Mouse (Mus musculus): ENCODE measurements around the gene 4930415O20Rik.

The 4930415O20Rik gene

DNA sequence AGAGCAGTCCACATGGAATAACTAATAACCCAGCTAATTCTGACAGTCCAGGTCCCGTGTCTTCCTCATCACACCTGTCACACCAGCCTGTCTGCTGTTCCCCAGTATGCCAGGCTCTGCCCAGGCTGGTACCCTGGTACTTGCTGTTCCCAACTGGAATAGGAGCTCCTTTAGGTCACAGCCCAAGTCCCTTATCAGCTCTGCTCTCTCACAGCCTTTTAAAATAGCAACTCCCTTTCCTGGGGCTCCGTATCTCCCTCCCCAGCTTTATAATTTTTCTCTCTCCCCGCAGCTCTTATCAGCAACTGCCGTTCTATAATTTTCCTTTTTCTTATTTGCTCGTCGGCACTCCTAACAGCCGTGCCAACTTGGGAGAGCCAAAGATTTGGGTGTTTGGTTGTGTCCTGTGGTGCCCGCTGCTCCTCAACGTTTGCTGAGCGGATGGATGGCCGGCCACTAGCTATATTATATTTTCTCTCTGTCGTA is 35.3 kb downstream of the 4930415O20Rik start:
- peak; percentile 84 for DNase-seq (ENCODE audit: low spot score)

DNA sequence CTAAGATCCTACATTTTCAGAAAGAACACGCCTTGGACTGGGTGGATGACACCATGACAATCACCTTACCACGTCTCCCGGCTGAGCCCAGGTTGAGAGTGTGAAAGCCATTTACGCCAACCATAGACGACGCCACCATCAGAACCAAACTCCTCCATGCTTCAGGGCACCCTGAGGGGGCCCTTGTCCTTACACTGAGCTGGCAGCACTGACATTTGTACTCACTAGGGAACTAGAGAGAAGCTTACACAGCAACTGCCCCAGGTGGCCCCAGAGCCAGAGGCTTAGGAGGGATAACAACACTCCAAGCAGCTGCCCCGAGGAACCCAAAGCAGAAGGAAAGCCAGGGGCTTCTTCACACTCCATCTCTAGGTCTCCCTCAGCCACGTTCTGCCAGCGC is 35.9 kb downstream of the 4930415O20Rik start:
- no peak for DNase-seq (ENCODE audit: low spot score)

DNA sequence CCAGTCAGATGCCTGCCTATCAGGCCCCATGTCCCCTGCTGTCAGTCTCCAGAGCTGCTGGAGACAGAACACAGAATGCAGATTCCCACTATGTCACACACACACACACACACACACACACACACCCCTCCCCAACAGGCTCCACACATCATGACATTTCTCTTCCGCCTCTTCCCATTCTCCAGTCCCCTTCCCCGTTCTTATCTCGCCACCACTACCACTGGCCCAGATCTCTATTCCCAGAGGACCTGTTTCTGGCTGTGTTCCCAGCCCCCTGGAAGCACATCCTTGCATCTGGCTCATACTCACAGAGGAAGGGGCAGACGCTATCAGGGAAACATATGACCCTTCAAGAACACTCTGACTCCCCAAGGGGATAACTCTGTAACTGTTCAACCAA is 36.8 kb downstream of the 4930415O20Rik start:
- no peak for DNase-seq (ENCODE audit: low spot score)

DNA sequence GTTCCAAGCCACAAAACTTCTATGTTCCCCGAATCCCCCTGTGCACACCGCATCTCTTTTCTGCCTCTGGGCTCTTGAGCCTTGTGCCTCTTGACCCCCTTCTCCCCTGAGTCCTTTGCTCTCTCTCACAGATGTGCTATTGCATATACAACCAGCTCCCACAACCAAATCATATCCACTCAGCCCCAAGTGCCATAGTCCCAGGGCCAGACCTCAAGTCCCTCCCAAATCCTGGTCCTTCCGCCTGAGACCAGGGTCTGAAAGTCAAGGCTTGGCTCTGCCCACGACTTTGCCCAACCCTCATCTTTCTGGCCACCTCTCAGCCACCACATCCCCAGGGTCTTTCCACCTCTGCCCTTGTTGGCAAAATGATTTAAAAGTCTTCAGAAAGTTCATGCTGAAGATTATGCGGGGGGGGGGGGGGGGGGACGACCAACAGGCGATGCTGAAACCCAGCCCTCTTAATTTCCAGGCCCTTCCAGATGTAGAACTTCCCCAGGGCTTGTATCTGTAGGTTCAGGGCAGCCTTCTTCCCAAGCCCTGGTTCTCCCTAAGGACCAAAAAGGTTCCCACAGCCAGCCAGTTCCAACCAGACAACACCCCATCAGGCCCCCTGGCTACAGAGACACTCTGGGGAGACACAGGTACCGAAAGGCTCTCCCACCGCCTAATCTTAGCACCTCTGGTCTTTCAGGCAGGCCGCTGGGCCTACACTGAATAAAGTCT is 37.4 kb downstream of the 4930415O20Rik start:
- DNase-seq (ENCODE audit: low spot score), result no peak

DNA sequence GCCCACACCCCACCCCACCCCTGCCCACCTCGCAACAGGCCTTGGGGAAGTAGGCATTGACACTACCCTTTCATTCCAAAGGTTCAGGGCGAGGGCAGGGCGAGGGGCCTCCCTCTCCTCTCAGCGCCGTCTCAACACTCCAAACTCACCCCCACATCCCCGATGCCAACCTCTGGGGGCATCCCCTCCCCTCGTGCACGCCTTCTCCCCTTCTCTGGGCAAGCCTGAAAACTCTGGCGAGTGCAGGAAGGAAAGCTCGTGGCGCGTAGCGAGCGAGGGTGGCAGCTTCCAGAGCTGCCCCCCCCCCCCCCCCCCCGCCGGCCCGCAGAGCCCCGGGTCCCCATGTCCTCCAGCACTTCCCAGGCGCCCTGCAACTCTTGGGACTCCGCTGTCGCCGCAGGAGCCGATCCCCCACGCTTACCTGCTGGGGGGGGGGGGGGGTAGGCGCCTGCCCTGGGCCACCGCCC is 38.0 kb downstream of the 4930415O20Rik start:
- no peak for DNase-seq (ENCODE audit: low spot score)

DNA sequence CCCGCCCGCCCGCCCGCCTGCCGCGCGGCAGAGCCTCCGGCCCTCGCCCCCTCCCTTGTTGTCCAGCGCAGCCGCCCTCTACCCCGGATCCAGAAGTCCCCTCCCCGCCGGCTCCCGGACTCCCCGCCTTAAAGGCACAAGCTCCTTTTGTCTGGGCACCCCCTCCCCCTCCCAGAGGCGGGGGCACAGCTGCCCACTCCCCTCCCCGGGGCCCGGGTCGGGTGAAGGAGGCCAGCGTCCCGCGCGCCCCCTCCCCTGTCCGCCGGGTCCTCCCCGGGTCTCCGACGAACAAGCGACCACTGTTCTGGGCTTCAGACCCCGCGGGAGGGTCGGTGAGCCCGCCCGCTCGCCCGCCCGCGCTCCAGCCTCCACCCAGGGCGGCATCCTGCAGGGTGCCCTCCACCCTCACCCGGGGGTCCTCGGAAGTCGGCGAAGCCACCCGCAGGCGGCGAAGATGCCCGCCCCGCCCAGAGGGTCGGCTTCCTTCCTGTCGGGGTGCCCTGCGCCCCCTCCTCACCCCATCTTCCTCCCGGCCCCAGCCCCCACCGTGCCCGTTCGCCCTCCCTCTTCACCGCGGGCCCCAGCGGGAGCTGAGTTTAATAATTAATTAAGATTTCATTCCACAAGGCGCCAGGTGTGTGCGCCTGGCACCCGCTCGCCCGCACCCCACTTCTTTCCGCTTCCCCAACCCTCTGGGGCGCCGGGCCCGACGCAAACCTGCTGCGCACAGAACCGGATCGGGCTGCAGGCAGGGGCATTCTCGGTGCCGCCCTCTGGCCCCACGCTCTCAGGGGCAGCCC is 38.7 kb downstream of the 4930415O20Rik start, which contains the start of gene Adcy6:
Gene Adcy6, minus strand, starts transcription at position 746 of the 800 bp plus-strand sequence.
- DNase-seq (ENCODE audit: low spot score), result no peak

DNA sequence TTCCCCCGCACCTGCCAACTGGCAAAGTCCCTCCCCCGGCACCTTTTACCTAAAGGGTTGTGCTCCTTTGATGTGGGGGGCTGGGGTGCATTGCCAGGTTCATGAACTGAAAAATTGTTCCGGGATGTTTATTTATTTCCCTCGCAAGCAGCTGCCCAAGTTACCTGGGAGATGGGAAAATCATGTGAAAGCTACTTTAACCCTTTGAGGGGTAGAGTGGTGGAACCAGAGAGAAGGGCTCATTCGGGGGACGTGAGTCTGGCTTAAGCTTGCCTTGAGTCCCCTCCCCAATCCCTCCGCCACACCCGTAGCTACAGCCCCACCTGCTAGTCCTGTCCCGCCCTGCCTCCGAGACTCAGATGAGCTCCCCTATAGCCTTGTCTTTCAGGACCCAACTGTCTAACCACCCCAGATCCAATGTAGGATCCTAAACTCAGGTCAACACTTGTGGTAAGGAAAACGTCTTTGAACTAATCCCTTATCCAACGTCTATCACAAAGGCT is 39.4 kb downstream of the 4930415O20Rik start:
- DNase-seq (ENCODE audit: low spot score), result no peak

DNA sequence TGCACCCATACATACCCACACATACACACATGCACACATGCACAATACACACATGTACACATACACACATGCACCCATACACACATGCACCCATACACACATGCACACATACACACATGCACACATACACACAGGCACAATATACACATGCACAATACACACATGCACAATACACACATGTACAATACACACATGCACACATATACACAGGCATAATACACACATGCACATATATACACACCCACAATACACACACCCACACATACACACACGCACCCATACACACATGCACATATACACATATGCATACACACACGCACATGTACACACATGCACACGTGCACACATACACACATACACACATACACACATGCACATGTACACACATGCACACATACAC is 41.4 kb downstream of the 4930415O20Rik start:
- no peak for DNase-seq (ENCODE audit: low spot score)

DNA sequence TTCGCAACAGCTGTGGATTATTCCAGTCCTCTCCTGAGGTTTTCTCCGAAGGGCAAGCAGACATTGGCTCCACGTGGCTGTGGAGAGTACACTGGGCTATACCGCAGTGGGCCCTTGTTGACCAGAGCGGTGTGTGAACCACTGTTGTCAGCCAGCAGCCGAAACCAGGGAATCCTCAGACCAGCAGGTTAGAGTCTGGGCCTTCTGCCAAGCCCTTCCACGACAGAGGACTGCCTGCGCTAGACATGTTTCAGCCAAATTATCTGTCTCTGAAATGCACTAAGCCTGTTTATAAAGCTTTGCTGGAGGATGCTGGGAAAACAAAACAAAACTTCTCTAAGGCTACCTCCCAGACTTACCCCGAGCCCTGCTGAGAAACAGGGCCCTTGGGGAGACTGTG is 43.7 kb downstream of the 4930415O20Rik start:
- DNase-seq (ENCODE audit: low spot score), result no peak

DNA sequence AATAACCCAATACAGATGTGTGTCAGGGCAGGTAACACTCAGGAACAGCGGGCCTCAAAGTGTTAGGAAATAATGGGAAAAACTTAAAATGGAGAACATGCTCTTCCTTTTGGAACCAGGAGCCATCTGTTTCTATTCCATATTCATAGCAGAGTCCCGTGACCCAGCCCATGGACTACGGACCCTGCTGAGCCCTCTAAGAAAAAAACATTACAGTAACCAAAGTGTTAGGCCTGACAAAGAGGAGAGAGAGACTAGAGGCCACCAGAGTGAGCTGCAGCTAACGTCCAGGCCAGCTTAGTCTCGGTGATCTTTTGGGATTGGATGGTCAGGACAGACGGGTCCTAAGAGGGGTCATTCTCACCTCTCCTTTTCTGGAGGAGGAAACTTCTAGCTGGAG is 44.2 kb downstream of the 4930415O20Rik start:
- no peak for DNase-seq (ENCODE audit: low spot score)

DNA sequence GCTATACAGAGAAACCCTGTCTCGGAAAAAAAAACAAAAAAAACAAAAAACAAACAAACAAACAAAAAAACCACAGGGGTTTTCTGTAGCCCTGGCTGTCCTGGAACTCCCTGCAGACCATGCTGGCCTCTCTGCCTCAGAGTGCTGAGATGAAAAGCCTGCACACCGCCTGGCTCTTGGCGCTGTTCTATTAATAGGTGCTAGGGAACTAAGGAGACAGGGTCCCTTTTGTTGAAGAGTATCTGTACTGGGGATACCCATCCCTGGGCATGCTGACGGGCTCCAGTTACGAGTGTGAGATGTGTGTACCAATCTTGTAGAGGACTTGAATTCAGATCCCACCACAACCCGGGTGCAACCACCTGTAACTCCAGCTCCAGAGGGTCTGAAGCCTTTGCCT is 44.9 kb downstream of the 4930415O20Rik start:
- no peak for DNase-seq (ENCODE audit: low spot score)

DNA sequence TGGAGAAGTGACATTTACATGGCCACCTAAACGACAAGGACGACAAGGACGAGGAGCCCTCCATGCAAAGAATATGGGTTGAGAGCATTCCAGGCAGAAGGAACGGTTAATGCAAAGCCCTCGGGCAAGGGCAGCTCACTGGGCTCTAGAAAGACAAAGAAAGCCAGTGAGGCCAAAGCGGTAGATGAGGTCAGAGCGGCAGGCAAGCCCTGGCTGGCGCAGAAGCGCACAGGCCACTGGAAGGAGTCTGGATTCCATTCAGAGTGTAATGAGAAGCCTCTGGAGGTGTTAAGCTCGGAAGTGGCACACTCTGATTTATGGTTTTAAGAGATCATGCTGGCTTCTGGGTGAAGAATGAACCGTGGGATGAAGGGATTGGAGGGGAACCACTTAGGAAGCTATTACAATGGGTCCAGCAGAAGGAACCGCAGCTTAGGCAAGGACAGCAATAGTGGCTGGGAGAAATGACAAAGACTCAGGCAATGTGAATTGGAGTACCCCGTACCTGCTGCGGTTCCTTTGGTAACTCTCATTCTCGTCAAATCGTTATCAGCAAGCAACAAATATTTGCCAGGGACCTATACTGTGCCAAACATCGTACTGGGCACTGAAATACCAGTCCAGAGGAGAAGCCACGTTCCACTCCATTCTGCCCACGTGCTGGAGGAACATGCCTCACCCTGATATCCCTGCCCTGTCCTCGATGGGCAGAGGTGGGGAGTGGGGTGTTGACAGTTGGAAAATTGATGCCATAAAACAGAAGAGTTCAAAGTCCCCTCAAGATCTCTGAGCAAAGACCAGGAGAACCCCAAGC is 45.8 kb downstream of the 4930415O20Rik start:
- no peak for DNase-seq (ENCODE audit: low spot score)

DNA sequence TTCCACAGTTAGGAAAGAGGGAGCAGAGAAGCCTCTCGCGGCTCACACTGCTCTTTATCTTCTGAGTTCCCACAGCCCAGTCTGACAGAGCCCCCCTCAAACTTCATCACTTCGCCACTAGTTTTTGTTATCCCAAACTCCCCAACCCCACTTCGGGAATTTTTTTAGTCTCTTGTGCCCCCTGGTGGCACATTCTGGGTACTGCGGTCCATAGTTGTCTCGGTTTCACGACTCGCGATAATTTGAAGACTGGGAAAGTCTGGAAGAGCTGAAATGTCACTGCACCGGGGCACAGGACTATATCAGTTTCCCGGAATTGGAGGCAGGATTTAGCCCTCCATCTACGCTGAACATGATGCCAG is 46.4 kb downstream of the 4930415O20Rik start:
- DNase-seq (ENCODE audit: low spot score), result peak; percentile 76

DNA sequence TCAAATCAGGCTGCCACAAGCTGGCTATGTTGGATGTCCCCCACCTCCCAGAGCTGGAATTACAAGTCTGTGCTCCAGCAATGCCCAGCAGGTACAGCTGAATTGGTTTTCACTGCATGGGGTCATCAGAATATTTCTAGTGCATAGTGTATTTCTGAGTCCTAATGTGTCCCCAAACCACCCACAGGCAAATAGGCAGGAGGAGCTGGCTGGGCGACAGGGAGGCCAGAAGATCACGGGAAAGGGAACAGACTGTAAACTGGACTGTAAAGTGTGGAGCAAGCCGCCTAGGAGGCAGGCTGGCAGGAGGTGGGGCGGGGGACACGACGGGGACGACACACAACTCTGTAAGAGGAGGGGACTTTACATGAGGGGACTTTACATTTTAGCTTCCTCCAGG is 51.4 kb downstream of the 4930415O20Rik start:
- DNase-seq (ENCODE audit: low spot score), result no peak

DNA sequence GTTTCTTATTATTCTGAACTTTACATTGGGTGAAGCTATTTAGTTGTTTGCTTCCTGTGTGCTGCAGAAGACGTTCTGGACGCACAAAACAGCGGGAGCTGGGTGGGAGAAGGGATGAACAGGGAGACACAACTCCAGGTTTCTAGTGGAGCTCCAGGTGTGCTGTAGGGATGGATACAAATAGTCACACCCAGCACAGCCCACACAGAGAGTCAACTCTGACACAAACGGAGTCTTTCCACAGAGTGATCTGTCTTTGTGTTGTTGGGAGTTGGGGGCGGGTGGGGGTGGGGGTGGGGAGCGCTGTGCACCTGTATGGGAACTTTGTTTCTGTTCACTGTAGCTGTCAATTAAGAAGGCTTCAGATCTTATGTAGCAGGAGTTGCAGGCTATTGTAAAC is 51.9 kb downstream of the 4930415O20Rik start:
- DNase-seq (ENCODE audit: low spot score), result no peak

DNA sequence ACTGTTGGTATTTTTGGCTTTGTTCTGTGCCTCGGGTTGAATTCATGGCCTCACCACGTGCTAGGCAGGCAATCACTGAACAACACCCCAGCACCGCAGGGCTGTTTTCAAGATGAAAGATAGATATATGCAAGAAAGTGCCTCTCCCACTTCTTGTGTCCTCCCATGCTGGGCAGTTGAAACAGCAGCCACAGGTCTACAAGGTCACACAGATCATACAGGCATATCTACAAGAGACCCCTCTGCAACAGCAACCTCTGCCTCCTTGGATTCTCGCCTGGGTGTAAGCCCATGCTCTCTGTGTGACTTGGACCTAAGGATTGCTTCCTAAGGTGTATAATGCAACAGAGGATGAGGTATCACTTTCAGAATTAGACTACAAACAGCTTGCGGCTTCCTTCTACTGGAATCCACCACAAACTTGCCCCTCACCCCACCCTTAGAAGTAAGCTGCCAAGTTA is 52.6 kb downstream of the 4930415O20Rik start:
- DNase-seq (ENCODE audit: low spot score), result no peak

DNA sequence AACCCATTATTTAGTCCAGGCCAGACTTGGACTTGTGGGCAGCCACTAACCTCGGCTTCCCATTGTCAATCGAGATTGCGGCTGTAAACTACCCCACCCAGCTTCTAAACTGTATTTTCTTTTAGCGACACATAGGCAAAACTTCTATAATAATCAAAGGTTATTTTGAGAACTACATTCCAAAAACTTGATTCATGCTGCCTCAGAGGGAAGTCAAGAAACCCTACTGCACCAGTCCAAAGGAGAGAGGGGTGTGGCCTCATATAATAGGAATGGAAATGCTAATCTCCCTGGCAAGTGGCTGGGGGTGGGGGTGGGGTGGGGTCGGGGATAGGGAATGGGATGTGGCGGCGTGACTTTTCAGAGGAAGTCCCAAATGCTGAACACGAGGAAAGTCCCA is 55.3 kb downstream of the 4930415O20Rik start:
- DNase-seq (ENCODE audit: low spot score), result no peak

DNA sequence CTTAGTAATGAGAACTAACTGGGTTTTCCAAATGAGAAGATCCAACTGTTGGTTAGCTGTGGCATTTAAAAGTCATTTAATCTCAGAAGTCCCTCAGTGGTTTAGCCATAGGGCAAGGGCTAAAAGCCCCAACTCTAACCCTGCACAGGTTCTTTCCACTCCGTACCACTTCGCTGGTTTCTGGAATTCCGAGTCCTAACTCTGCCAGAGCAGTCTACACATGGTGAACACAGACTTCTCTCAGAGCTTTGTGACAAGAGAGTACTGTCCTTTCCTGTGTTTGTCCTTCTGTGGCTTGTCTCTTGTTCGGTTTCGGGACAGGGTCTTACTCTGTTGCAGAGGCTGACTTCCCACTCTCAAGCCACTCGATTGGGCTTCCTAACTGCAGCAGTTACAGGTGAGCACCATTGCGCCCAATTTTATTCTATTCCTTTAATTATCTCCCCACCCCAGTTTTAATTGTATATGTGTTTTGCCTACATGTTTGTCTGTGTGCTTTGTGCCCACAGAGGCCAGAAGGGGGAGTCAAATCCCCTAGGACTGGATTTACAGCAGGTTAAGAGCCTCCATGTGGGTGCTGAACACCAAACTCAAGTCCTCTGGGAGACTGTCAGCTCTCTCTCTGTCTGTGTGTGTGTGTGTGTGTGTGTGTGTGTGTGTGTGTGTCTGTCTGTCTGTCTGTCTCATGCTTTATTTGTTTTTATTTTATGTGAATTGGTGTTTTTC is 55.8 kb downstream of the 4930415O20Rik start:
- DNase-seq (ENCODE audit: low spot score), result no peak

DNA sequence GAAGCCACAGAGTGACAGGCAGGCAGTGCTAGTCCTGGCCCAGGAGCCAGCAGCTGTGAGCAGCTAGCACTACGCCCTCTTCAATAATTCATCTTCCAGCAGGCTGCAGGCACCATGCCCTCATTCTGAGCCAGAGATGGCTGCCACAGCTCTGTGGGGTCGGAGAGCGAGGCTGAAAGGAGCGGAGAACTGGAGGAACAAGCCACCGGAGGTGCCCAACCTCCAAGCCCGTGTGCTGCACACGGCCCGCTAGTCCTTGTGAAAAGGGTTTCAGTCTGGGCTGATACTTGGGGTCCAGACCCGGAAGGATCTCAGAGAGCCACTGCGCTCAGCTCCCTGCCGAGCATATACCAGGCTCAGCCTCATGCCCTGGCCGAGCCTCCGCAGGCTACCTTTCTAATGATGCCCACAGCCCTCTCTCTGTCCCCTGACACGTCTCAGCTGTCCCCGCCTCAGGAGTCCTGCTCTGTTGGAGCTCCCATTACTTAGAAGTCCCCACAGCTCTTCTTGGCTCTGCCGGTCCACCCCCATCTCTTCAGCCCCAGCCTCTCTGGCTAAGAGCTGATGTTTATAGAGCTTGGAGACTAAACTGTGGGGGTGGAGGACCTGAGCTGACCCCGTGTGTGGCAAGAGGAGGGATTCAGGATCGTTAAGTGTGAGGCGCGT is 57.9 kb downstream of the 4930415O20Rik start:
- no peak for DNase-seq (ENCODE audit: low spot score)

DNA sequence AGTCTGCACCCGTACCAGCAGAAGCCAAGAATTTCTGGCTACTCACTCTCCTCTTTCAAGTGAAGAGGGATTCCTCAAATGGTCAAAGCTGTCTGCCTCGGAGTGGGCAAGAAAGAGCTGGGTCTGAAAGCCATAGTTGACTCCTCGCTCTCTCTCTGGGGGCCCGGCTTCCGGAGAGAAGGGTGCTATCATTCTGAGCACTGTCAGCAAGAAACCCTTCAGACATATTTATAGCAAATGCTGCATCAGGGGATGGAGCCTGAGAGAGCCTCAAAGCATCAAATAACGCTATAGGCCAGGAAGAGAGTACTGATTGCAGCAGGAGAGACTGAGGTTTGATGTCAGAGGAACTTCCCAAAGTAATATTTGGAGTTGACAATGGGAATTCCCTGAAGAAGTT is 58.7 kb downstream of the 4930415O20Rik start:
- no peak for DNase-seq (ENCODE audit: low spot score)

DNA sequence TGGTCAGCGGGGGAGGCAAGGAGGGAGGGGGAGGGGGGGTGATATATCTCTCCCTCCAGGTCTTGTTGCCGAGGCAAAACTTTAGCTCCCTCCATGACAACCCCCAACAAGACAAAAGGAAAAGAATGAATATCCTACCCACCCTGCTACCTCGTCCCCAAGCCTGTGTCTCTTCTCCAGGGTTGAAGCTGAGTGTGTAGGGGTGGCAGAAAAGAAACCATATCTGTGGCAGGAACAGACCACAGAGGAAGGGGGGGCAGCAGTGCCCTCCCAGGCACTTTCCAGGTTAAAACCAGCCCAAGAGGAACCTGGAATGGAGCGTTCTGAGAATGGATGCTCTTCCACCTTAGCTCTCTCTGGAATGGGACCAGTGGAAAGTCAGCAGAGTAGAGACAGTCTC is 59.7 kb downstream of the 4930415O20Rik start, which contains the start of gene Cacnb3:
Gene Cacnb3, plus strand, starts transcription at position 301 of the 400 bp plus-strand sequence.
- no peak for DNase-seq (ENCODE audit: low spot score)
